Mouse (Mus musculus) cortical plate, adult 2 months (tissue): ENCODE results near the gene Cnih3.

Experiments used
- CTCF ChIP-seq: fragments of 200-500 bp; IDR thresholded peaks from 2 replicates; pipeline ENCODE4 v1.5.1; 2011; ENCODE audit warnings: mild to moderate bottlenecking, control low read depth, low read length; ENCODE audit not compliant: insufficient read depth; ENCODE audit errors: extremely low read depth
- POLR2A ChIP-seq: fragments of 200-500 bp; IDR thresholded peaks from 2 replicates; pipeline ENCODE4 v1.6.1; 2011; ENCODE audit warnings: mild to moderate bottlenecking, low read length, control low read depth; ENCODE audit not compliant: insufficient read depth; ENCODE audit errors: extremely low read depth

GRCm38 (mm10) chr1:181407281-181407680, 54.9 kb downstream of the Cnih3 start:
- TF ChIP-seq CTCF (no peak), POLR2A (no peak)
